Mouse (Mus musculus) left cerebral cortex, adult 11 months (tissue): ENCODE data around the gene Tubg2.
"Not testable (repeated sequence)": the region's sequence is repeated elsewhere in the genome, so short reads cannot be mapped to it uniquely, and the experiment has no call there.

Source experiments
- DNase-seq: peaks from one replicate; pipeline ENCODE4 v3.0.0; 2022; ENCODE audit warnings: low spot score

Gene Tubg2

GRCm38 (mm10) chr11:101155728-101156371, at the start of gene Tubg2:
Tubg2 (plus strand) TSS chr11:101155907.
- DNase-seq, result peak; percentile 82

DNA sequence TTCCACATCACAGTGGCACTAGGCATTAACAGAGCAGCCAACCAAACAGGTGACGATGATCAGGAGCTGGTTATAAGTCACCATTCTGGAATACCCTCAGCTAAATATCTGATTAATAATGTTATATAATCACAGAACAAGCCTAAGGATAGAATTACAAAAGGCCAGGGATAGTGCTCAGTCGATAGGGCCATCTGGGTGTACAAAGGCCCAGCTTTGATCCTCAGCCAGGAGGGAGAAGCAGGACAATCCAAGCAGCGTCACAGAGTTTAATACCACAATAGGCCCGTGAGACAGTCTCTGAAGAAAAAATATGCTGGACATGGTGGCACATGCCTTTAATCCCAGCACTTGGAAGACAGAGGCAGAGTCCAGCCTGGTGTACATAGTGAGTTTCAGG, 46.4 kb upstream of the Tubg2 start:
- DNase-seq, result no peak

DNA sequence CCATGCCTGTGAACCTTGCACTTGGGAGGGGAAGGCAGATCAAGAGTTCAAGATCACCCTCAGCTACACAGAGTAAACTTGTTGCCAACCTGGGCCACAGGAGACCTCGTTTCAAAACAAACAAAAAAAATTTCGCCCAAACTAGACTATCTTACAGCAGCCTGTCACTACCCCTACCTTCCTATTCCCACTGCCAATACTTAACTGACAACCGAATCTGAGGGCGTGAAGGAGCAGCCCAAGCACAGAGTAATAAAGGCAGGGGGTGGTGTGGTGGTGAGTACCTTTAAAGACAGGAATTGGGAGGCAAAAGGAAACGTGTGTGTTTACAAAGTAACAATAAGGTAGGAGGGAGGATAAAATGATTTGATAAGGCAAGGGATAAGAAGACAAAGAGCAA, 45.0 kb upstream of the Tubg2 start:
- DNase-seq, result no peak

DNA sequence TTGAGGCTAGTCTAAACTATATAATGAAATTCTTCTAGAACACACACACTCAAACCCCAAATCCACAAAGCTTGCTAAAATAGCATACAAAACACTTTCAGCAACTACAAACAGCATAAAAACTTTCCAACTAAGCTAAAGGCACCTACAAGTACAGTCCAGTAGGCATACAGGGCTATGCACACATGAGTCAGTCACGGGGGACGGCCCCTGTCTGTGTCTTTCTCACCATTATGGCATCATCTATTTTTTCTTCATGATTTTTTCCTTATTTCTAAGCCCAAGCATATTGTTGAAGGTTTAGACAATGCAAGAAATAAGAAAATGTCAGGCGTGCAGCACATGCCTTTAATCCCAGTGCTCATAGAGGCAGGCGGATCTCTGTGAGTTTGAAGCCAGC, 44.5 kb upstream of the Tubg2 start:
- no peak for DNase-seq

GRCm38 (mm10) chr11:101112186-101112585, 43.5 kb upstream of the Tubg2 start:
- no peak for DNase-seq

- DNase-seq, result peak; percentile 34
These were observed 40.1 kb upstream of the Tubg2 start for GRCm38 (mm10) chr11:101115564-101115963.

DNA sequence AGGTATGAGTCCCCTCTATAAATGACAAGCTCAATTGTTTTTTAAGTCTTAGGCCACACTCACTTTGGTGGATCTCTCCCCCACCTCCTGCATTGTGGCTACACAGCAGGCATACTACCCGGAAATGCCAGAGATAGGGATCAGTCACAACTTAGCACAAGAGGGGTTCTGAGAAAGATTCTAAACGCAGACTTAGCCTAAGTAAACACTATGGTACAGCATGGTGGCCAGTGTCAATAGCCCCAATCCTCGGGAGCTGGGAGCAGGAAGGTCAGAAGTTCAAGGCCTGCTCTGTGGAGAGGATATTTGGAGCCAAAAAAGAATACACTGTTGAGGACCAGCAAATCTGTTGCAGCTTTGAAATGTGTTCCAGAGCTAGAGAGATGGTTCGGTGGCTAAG, 37.6 kb upstream of the Tubg2 start:
- DNase-seq, result no peak

- no peak for DNase-seq
These were observed 36.5 kb upstream of the Tubg2 start for GRCm38 (mm10) chr11:101119131-101119760.

- DNase-seq, result peak; percentile 99
These were observed 35.8 kb upstream of the Tubg2 start, which contains the start of the genes Retreg3 and Tubg1 for GRCm38 (mm10) chr11:101119761-101120544. Retreg3 (minus strand) TSS chr11:101119893. Tubg1 (plus strand) TSS chr11:101119938.

GRCm38 (mm10) chr11:101120545-101121188, 35.0 kb upstream of the Tubg2 start:
- no peak for DNase-seq

DNA sequence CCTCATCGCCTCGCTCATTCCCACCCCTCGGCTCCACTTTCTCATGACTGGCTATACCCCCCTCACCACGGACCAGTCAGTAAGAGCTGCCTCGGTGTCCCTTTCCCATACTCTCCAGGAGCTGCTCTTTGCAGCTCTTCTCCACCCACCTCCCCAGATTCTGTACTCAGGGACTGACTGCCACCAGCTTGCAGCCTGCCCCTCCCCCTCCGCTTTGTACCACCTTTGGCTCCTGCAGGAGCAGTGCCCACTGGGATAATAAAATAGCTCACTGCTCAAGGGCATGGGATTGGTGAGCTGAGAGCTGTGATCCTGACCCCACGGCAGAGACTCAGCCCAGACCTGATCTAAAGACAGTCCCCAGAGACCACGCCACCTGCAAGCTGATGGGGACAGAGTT, 31.2 kb upstream of the Tubg2 start:
- not testable (repeated sequence) for DNase-seq

- DNase-seq, result not testable (repeated sequence)
These were observed 30.7 kb upstream of the Tubg2 start for GRCm38 (mm10) chr11:101125008-101125407.

DNA sequence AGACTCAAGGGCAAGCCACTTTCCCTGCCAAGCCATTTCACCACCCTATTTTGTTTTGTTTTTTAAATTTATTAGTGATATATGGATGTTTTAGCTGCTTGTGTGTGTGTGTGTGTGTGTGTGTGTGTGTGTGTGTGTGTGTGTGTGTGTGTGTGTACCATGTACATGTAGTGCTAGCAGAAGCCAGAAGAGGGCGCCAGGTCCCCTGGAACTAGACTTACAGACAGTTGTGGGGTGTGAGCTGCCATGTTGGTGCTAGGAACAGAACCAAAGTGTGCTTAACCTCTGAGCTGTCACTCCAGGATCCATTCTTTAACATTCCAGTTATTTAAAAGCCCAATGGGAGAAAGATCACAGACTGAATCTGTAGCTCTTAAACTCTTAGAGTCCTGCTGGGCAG, 28.6 kb upstream of the Tubg2 start:
- DNase-seq, result no peak

DNA sequence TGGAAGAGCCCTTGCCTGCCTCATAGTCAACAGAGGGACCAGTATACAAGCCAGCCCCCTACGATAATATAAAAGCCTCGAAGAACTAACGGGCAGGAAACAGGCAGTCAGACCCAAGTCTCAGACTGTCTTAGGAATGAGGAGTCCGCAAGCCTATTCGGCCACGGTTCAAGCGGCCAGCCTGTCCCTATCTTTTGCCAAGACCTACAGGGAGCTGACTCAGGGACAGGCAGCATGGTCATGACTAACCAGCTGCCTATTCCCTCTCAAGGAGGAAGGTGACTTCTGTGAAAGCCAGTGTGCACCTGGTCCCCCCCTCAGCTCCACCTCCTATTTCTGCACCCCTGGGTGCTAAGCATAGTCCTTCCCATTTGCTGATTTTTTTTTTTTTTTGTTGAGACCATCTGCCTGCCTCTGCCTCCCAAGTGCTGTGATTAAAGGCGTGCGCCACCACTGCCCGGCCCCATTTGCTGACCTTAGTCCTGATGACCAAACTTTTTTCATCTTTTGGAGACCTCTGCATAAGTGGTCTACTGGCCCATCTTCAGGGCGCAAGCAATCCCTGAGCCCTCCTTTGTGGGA, 26.6 kb upstream of the Tubg2 start:
- no peak for DNase-seq

- no peak for DNase-seq
These were observed 25.5 kb upstream of the Tubg2 start for GRCm38 (mm10) chr11:101130056-101130756.

DNA sequence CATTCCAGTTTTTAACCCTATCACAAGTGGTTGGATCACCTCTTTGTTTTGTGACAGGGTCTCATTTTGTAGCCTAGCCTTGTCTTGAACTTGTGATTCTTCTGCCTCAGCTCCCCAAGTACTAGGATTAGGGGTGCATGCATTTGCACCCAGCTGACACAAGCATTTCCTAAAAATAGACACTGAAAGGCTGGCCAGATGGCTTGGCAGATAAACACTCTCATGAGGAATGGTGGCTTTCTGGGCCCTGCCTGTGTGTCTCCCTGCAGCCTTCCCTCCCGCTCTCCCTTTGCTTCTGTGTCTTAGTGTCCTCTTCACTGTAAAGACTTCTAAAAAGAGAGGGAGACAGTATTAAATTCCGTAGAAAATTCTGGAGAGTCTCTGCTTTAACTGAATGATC, 24.5 kb upstream of the Tubg2 start:
- no peak for DNase-seq

DNA sequence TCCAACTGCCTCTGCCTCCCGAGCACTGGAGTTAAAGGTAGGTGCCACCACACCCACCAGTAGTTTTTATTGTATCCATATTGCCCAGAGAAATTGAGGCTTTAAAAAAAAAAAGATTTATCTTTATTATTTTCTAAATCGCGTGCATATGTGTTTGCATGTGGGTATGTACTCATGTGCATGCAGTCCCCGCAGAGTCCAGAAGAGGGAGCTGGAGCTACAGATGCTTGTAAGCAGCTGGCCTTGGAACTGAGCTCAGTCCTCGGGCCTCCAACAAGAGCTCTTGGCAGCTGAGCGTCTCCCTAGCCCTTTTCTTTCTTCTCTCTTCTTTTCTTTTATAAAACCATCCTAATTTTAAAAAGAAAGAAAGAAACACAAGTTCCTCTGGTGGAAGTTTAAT, 24.0 kb upstream of the Tubg2 start:
- no peak for DNase-seq

DNA sequence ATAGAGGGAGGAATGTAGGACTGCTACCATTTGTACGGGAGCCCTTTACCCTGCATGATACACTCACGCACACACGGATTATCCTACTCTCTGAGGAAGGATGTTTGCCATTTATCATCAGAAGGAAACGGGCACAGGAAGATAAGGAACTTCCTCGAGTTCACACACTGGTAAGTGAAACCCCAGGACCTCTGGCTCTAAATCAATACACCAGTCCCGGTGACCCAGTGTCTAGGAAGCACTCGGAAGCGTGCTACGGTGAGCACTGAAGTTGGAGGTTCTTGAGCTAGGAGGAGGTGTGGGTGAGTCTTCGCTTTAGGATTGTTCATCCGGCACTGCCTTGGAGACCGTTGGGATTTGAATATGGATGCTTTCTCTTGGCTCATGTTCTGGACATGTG, 22.7 kb upstream of the Tubg2 start:
- DNase-seq, result no peak

- no peak for DNase-seq
These were observed 21.4 kb upstream of the Tubg2 start for GRCm38 (mm10) chr11:101134217-101134865.

DNA sequence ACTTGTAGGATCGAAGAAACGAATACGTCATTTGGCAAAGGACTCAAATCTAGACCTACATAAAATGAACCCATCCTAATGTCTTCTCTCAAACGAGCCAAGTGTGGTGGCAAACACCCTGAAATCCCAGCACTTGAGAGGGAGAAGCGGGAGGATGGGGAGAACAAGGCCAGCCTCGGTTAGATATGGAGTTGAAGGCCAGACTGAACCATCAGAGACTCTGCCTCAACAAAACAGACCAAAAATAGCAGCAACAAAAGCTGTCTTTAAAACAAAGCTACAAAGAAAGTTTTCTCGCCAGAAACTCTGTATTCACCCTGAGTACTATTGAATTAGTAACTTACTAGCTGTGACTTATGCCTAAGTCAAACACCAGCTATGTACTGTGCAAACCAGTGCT, 18.7 kb upstream of the Tubg2 start:
- DNase-seq, result no peak
